Mouse (Mus musculus) ES-Bruce4 (cell line): Measurements from ENCODE around the gene Fyn. TPM values are rescaled to one million over a fixed set of nuclear protein-coding genes. Genes with fewer than 3 reads are reported as not detected.

Source experiments
- H3K27ac ChIP-seq: 2 replicates; pipeline ENCODE4 v1.5.1; 2012; ENCODE audit warnings: low read length, inconsistent platforms; ENCODE audit not compliant: insufficient read depth
- H3K27me3 ChIP-seq: 2 replicates; pipeline ENCODE4 v1.6.1; 2012; ENCODE audit warnings: mild to moderate bottlenecking, low read length, inconsistent platforms; ENCODE audit not compliant: control insufficient read depth, poor library complexity, insufficient read depth, severe bottlenecking
- H3K36me3 ChIP-seq: 2 replicates; pipeline ENCODE4 v1.6.1; 2012; ENCODE audit warnings: inconsistent platforms, mild to moderate bottlenecking, low read length, moderate library complexity; ENCODE audit not compliant: control insufficient read depth, poor library complexity, insufficient read depth, severe bottlenecking
- H3K4me1 ChIP-seq: one replicate; pipeline ENCODE4 v1.8.1; 2011; ENCODE audit warnings: low read length; ENCODE audit not compliant: control insufficient read depth, insufficient read depth
- H3K4me3 ChIP-seq: 2 replicates; pipeline ENCODE4 v1.5.1; 2011; ENCODE audit warnings: low read depth, mild to moderate bottlenecking, low read length
- H3K9ac ChIP-seq: 2 replicates; pipeline ENCODE4 v1.6.1; 2012; ENCODE audit warnings: low read depth, mild to moderate bottlenecking, inconsistent platforms; ENCODE audit not compliant: poor library complexity, severe bottlenecking
- H3K9me3 ChIP-seq: replicated peaks from 2 replicates; pipeline ENCODE4 v1.6.1; 2012; ENCODE audit warnings: mild to moderate bottlenecking, low read length, inconsistent platforms; ENCODE audit not compliant: control insufficient read depth, poor library complexity, insufficient read depth, severe bottlenecking
- CTCF ChIP-seq: IDR thresholded peaks from one replicate; pipeline ENCODE4 v1.8.1; 2011; ENCODE audit warnings: low read depth, low read length
- EP300 ChIP-seq: IDR thresholded peaks from 2 replicates; pipeline ENCODE4 v1.6.1; 2011; ENCODE audit warnings: low read depth, low read length; ENCODE audit not compliant: insufficient read depth
- POLR2A ChIP-seq: IDR thresholded peaks from one replicate; pipeline ENCODE4 v1.8.1; 2011; ENCODE audit warnings: low read length; ENCODE audit not compliant: insufficient read depth
- polyA plus RNA-seq: library from polyadenylated mRNA; stranded (reverse); fragments of >200 nt; gene quantifications from 2 replicates; pipeline ENCODE4 v1.2.4, GENCODE M21; 2011; ENCODE audit warnings: low read depth; ENCODE audit not compliant: missing spikeins, insufficient read depth, insufficient read length

Gene Fyn
- polyA plus RNA-seq, 1 experiment, result 19.1 TPM

- Histone ChIP-seq H3K9me3 (peaks cover 2% of the 10 kb centered on the region; the same call in 1 of the 2 replicates), H3K4me3 (no peak overlapping the region), H3K4me1 (no peaks in the 10 kb centered on the region), H3K27ac (no peak overlapping the region), H3K9ac (no peak overlapping the region), H3K36me3 (no peaks in the 10 kb centered on the region), H3K27me3 (peaks cover 2% of the 10 kb centered on the region; the same call in 1 of the 2 replicates)
- TF ChIP-seq POLR2A (no peak), EP300 (no peak)
Observed at GRCm38 (mm10) chr10:39599601-39600000, 230.9 kb downstream of the Fyn start.

GRCm38 (mm10) chr10:39600115-39600514 is 231.5 kb downstream of the Fyn start:
- no peak for TF ChIP-seq EP300
- TF ChIP-seq CTCF, result no peak
- no peak for TF ChIP-seq POLR2A
- no peak overlapping the region for H3K27ac ChIP-seq
- H3K4me1 ChIP-seq, result no peaks in the 10 kb centered on the region
- H3K27me3 ChIP-seq, result peaks cover 2% of the 10 kb centered on the region; the same call in 1 of the 2 replicates
- no peak overlapping the region for H3K4me3 ChIP-seq
- no peaks in the 10 kb centered on the region for H3K36me3 ChIP-seq
- H3K9me3 ChIP-seq, result peaks cover 2% of the 10 kb centered on the region; the same call in 1 of the 2 replicates
- H3K9ac ChIP-seq, result no peak overlapping the region

- TF ChIP-seq CTCF (no peak), POLR2A (no peak)
- no peaks in the 10 kb centered on the region; the same call in 1 of the 2 replicates for H3K9me3 ChIP-seq
Observed at GRCm38 (mm10) chr10:39601068-39601467, 232.4 kb downstream of the Fyn start.

GRCm38 (mm10) chr10:39606434-39606833 is 237.8 kb downstream of the Fyn start:
- no peak overlapping the region for H3K4me3 ChIP-seq
- H3K4me1 ChIP-seq, result no peaks in the 10 kb centered on the region
- no peaks in the 10 kb centered on the region for H3K27me3 ChIP-seq
- no peaks in the 10 kb centered on the region for H3K9me3 ChIP-seq
- H3K9ac ChIP-seq, result no peak overlapping the region
- H3K27ac ChIP-seq, result no peak overlapping the region
- TF ChIP-seq POLR2A, result no peak
- no peak for TF ChIP-seq CTCF
- no peak for TF ChIP-seq EP300
- no peaks in the 10 kb centered on the region for H3K36me3 ChIP-seq

More at GRCm38 (mm10) chr10:39601068-39601467, 232.4 kb downstream of the Fyn start:
- Histone ChIP-seq H3K36me3 (no peaks in the 10 kb centered on the region), H3K9ac (no peak overlapping the region), H3K27ac (no peak overlapping the region), H3K4me3 (no peak overlapping the region), H3K4me1 (no peaks in the 10 kb centered on the region), H3K27me3 (peaks cover 2% of the 10 kb centered on the region; the same call in 1 of the 2 replicates)

GRCm38 (mm10) chr10:39611234-39611633 is 242.6 kb downstream of the Fyn start:
- no peaks in the 10 kb centered on the region for H3K4me1 ChIP-seq
- H3K27ac ChIP-seq, result no peak overlapping the region
- H3K4me3 ChIP-seq, result no peak overlapping the region
- TF ChIP-seq CTCF (no peak), POLR2A (no peak), EP300 (no peak)
- H3K9me3 ChIP-seq, result no peaks in the 10 kb centered on the region
- H3K9ac ChIP-seq, result no peak overlapping the region
- no peaks in the 10 kb centered on the region for H3K27me3 ChIP-seq
- no peaks in the 10 kb centered on the region for H3K36me3 ChIP-seq

GRCm38 (mm10) chr10:39612131-39612530 is 243.5 kb downstream of the Fyn start:
- TF ChIP-seq POLR2A (no peak), EP300 (no peak), CTCF (no peak)
- no peaks in the 10 kb centered on the region for H3K4me1 ChIP-seq
- no peaks in the 10 kb centered on the region for H3K36me3 ChIP-seq
- H3K4me3 ChIP-seq, result no peak overlapping the region
- H3K27ac ChIP-seq, result no peak overlapping the region
- H3K9ac ChIP-seq, result no peak overlapping the region
- no peaks in the 10 kb centered on the region for H3K27me3 ChIP-seq
- H3K9me3 ChIP-seq, result no peaks in the 10 kb centered on the region

GRCm38 (mm10) chr10:39612633-39612988 is 244.0 kb downstream of the Fyn start, which contains the start of gene Traf3ip2:
Traf3ip2 (plus strand) TSS chr10:39612934.
- TF ChIP-seq CTCF (no peak), POLR2A (no peak), EP300 (no peak)

More at GRCm38 (mm10) chr10:39612633-39612988, 244.0 kb downstream of the Fyn start, which contains the start of gene Traf3ip2:
- Histone ChIP-seq H3K4me3 (peak within 1 kb of the TSS; percentile 39), H3K27ac (peak within 1 kb of the TSS; percentile 60), H3K9me3 (no peaks in the 10 kb centered on the region), H3K27me3 (no peaks in the 10 kb centered on the region), H3K9ac (peak within 1 kb of the TSS; percentile 25), H3K4me1 (no peaks in the 10 kb centered on the region), H3K36me3 (no peaks in the 10 kb centered on the region)
